ENCODE assay signal across 9 mouse cellular contexts in the genomic region with DNA sequence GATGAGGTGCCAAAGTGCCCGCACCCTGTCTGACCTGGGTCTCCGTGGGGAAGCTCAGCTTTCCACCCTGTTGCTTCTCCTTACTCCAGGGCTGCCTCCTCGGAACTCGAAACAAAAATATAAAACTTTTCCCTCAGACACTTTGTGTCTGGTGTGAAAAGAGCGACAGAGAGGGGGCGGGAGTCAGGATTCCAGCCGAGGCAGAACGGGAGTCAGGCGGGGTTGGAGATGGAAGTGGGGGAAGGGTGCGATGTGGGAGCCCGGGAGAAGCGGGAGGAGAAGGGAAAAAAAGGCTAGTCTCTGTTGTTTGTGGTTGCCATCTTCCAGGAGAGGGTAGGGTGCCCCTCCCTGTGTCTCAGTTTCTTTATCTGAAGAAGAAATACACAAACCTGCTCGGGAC. TPM values are rescaled to one million over a fixed set of nuclear protein-coding genes. Genes with fewer than 3 reads are reported as not detected.
DNase-seq lines count a peak whose midpoint lies in the region; ATAC-seq and TF ChIP-seq lines count a peak whose summit lies in the region.
"Had no signal": no experiment of that assay in that cellular context is flagged by ENCODE, and none has a peak within 500 bp of the region (broad histone marks: within the 10 kb centered on the region; RNA-seq: fewer than 3 reads in every experiment).

No protein-coding gene starts in this region.

- H3K36me3 ChIP-seq in kidney, postnatal 0 days (ENCODE audit: insufficient read depth, low read length) = no peaks in the 10 kb centered on the region
- H3K36me3 ChIP-seq in kidney, adult 2 months (ENCODE audit: control insufficient read depth, insufficient read depth, low read length) = no peaks in the 10 kb centered on the region
- H3K36me3 ChIP-seq in embryonic facial prominence, embryonic 14.5 days (ENCODE audit: control insufficient read depth, insufficient read depth, low read length) = no peaks in the 10 kb centered on the region
- no peaks in the 10 kb centered on the region for H3K36me3 ChIP-seq in hindbrain, embryonic 15.5 days
- H3K36me3 ChIP-seq in midbrain, embryonic 14.5 days (ENCODE audit: control insufficient read depth, insufficient read depth, low read length) = no peaks in the 10 kb centered on the region
- H3K36me3 ChIP-seq in thymus, adult 2 months (ENCODE audit: control insufficient read depth, insufficient read depth, low read length) = no peaks in the 10 kb centered on the region

- TF ChIP-seq POLR2A in kidney, adult 2 months (IDR thresholded peaks at IDR 0.05; ENCODE audit: low read depth, low read length) = no peak
- TF ChIP-seq POLR2A in thymus, adult 2 months (IDR thresholded peaks at IDR 0.05; ENCODE audit: control insufficient read depth, extremely low read depth, insufficient read depth, low read length, poor library complexity) = no peak

- H3K27ac ChIP-seq in kidney, postnatal 0 days = peak overlapping the region; percentile 79
- no peak overlapping the region for H3K27ac ChIP-seq in kidney, adult 2 months (ENCODE audit: insufficient read depth, low read depth, low read length)
- no peak overlapping the region; the same call in 1 of the 2 replicates for H3K27ac ChIP-seq in embryonic facial prominence, embryonic 14.5 days (replicated peaks; ENCODE audit: low read depth, low read length)
- H3K27ac ChIP-seq in hindbrain, embryonic 15.5 days (replicated peaks) = peak overlapping the region; percentile 25; the same call in 1 of the 2 replicates
- H3K27ac ChIP-seq in midbrain, embryonic 14.5 days (replicated peaks; ENCODE audit: low read depth, low read length) = peak overlapping the region; percentile 66
- no peak overlapping the region for H3K27ac ChIP-seq in thymus, adult 2 months (ENCODE audit: control insufficient read depth, insufficient read depth, low read length)

- H3K4me1 ChIP-seq in kidney, postnatal 0 days (replicated peaks; ENCODE audit: insufficient read depth, low read length) = peaks cover 15% of the 10 kb centered on the region; the same call in 1 of the 2 replicates
- peaks cover 7% of the 10 kb centered on the region for H3K4me1 ChIP-seq in kidney, adult 2 months (ENCODE audit: control insufficient read depth, insufficient read depth, low read length)
- H3K4me1 ChIP-seq in embryonic facial prominence, embryonic 14.5 days (ENCODE audit: control insufficient read depth, insufficient read depth, low read length) = peaks cover 27% of the 10 kb centered on the region
- peaks cover 41% of the 10 kb centered on the region for H3K4me1 ChIP-seq in hindbrain, embryonic 15.5 days (replicated peaks)
- H3K4me1 ChIP-seq in midbrain, embryonic 14.5 days (ENCODE audit: control insufficient read depth, insufficient read depth, low read length) = peaks cover 29% of the 10 kb centered on the region
- no peaks in the 10 kb centered on the region for H3K4me1 ChIP-seq in thymus, adult 2 months (replicated peaks; ENCODE audit: control insufficient read depth, insufficient read depth, low read length)

- TF ChIP-seq CTCF in kidney, postnatal 0 days (IDR thresholded peaks at IDR 0.05; ENCODE audit: low read depth) = peak; percentile 36; the same call in 1 of the 2 replicates
- TF ChIP-seq CTCF in kidney, adult 2 months (conservative IDR thresholded peaks at IDR 0.05; ENCODE audit: insufficient read depth, insufficient read length, low read depth, low read length) = no peak
- TF ChIP-seq CTCF in thymus, adult 2 months (IDR thresholded peaks at IDR 0.05; ENCODE audit: borderline replicate concordance, control insufficient read depth, extremely low read depth, insufficient read depth, low read length, poor library complexity) = no peak

- H3K4me2 ChIP-seq in kidney, postnatal 0 days (ENCODE audit: low read length) = peak overlapping the region; percentile 50
- H3K4me2 ChIP-seq in embryonic facial prominence, embryonic 14.5 days (ENCODE audit: low read depth, low read length) = peak overlapping the region; percentile 32
- H3K4me2 ChIP-seq in hindbrain, embryonic 15.5 days = peak overlapping the region; percentile 38
- peak overlapping the region; percentile 20; the same call in 1 of the 2 replicates for H3K4me2 ChIP-seq in midbrain, embryonic 14.5 days (ENCODE audit: low read length)

- H3K9me3 ChIP-seq in kidney, postnatal 0 days (replicated peaks; ENCODE audit: low read length) = no peaks in the 10 kb centered on the region
- peaks cover 4% of the 10 kb centered on the region; the same call in 1 of the 2 replicates for H3K9me3 ChIP-seq in embryonic facial prominence, embryonic 14.5 days (ENCODE audit: control insufficient read depth, low read length)
- H3K9me3 ChIP-seq in hindbrain, embryonic 15.5 days = no peaks in the 10 kb centered on the region
- no peaks in the 10 kb centered on the region for H3K9me3 ChIP-seq in midbrain, embryonic 14.5 days (ENCODE audit: control insufficient read depth, low read length)

- 2% methylated on average over 13 of the region's 13 CpGs for WGBS in kidney, postnatal 0 days
- WGBS in kidney, adult 2 months = 8% methylated on average over 13 of the region's 13 CpGs
- WGBS in embryonic facial prominence, embryonic 14.5 days = 6% methylated on average over 13 of the region's 13 CpGs
- 5% methylated on average over 13 of the region's 13 CpGs for WGBS in hindbrain, embryonic 15.5 days
- WGBS in midbrain, embryonic 14.5 days = 5% methylated on average over 13 of the region's 13 CpGs
- 27% methylated on average over 13 of the region's 13 CpGs for WGBS in thymus, adult 2 months

- ATAC-seq in kidney, postnatal 0 days (replicated peaks; ENCODE audit: low FRiP score, low read depth) = no peak
- no peak for ATAC-seq in embryonic facial prominence, embryonic 14.5 days (ENCODE audit: low read depth)
- no peak for ATAC-seq in hindbrain, embryonic 15.5 days (ENCODE audit: low FRiP score, low read depth)
- ATAC-seq in midbrain, embryonic 14.5 days (ENCODE audit: low FRiP score, low TSS enrichment) = no peak

- DNase-seq in kidney, postnatal 0 days (ENCODE audit: low spot score) = peak; percentile 77
- no peak for DNase-seq in kidney, adult 2 months
- DNase-seq in embryonic facial prominence, embryonic 14.5 days (ENCODE audit: low spot score) = no peak
- peak; percentile 57 for DNase-seq in midbrain, embryonic 14.5 days
- DNase-seq in layer of hippocampus, postnatal 36 days = no peak
- no peak for DNase-seq in thymus, adult 2 months
- DNase-seq in liver = no peak

- H3K4me3 ChIP-seq in kidney, postnatal 0 days (replicated peaks; ENCODE audit: low read depth, low read length) = no peak overlapping the region
- no peak overlapping the region for H3K4me3 ChIP-seq in kidney, adult 2 months (ENCODE audit: insufficient read depth, low read depth, low read length)
- H3K4me3 ChIP-seq in embryonic facial prominence, embryonic 14.5 days (ENCODE audit: low read depth, low read length) = no peak overlapping the region
- no peak overlapping the region for H3K4me3 ChIP-seq in hindbrain, embryonic 15.5 days
- H3K4me3 ChIP-seq in midbrain, embryonic 14.5 days (replicated peaks; ENCODE audit: low read depth, low read length) = no peak overlapping the region
- no peak overlapping the region for H3K4me3 ChIP-seq in thymus, adult 2 months (ENCODE audit: control insufficient read depth, insufficient read depth, low read length)
- H3K4me3 ChIP-seq: erythroblast, embryonic 14.5 days had no signal

- H3K27me3 ChIP-seq in kidney, postnatal 0 days (ENCODE audit: insufficient read depth, low read length) = no peaks in the 10 kb centered on the region
- H3K27me3 ChIP-seq in kidney, adult 2 months (replicated peaks; ENCODE audit: control insufficient read depth, insufficient read depth, low read length) = no peaks in the 10 kb centered on the region
- H3K27me3 ChIP-seq in embryonic facial prominence, embryonic 14.5 days (replicated peaks; ENCODE audit: control insufficient read depth, insufficient read depth, low read length) = no peaks in the 10 kb centered on the region
- H3K27me3 ChIP-seq in hindbrain, embryonic 15.5 days = no peaks in the 10 kb centered on the region
- H3K27me3 ChIP-seq in midbrain, embryonic 14.5 days (ENCODE audit: control insufficient read depth, insufficient read depth, low read length) = no peaks in the 10 kb centered on the region
- H3K27me3 ChIP-seq in thymus, adult 2 months (ENCODE audit: control insufficient read depth, insufficient read depth, low read length) = no peaks in the 10 kb centered on the region

- H3K9ac ChIP-seq in kidney, postnatal 0 days (ENCODE audit: low read depth, low read length) = peak overlapping the region; percentile 13; the same call in 1 of the 2 replicates
- H3K9ac ChIP-seq in embryonic facial prominence, embryonic 14.5 days (ENCODE audit: low read depth, low read length) = no peak overlapping the region
- no peak overlapping the region for H3K9ac ChIP-seq in hindbrain, embryonic 15.5 days
- H3K9ac ChIP-seq in midbrain, embryonic 14.5 days (replicated peaks; ENCODE audit: low read length) = no peak overlapping the region

RNA-seq across cellular contexts. Expression of a gene that starts 41.7 kb away (rescaled TPM):
- 13.8 and 14.5 TPM in 2 replicates for polyA plus RNA-seq in kidney, postnatal 0 days (2015; fragmentation: Nextera tagmentation; extraction: Ambion mirVana)
- 39.6 and 40.1 TPM in 2 replicates for polyA plus RNA-seq in kidney, adult 2 months (2012; rRNA removed)
- polyA plus RNA-seq in embryonic facial prominence, embryonic 14.5 days (2014; fragmentation: Nextera tagmentation; extraction: Ambion mirVana) = 2.4 and 2.5 TPM in 2 replicates
- polyA plus RNA-seq in hindbrain, embryonic 15.5 days (2015; fragmentation: Nextera tagmentation; extraction: Ambion mirVana) = 16.9 and 17.0 TPM in 2 replicates
- 15.4 and 20.5 TPM in 2 replicates for polyA plus RNA-seq in midbrain, embryonic 14.5 days (2014; fragmentation: Nextera tagmentation; extraction: Ambion mirVana)
- total RNA-seq in layer of hippocampus, postnatal 36 days (2021) = 100 to 1,000 TPM; 359 to 375 TPM
- 2.2 and 2.7 TPM in 2 replicates for polyA plus RNA-seq in thymus, adult 2 months (2012; rRNA removed)

Comparison
In these comparisons a context has a peak if more than half of its experiments do, and no peak if none do; other contexts are left out.
1. DNase-seq: peak in kidney, postnatal 0 days (single experiment) and midbrain, embryonic 14.5 days (single experiment); none in kidney, adult 2 months (single experiment), embryonic facial prominence, embryonic 14.5 days (single experiment), layer of hippocampus, postnatal 36 days (0 of 2), thymus, adult 2 months (single experiment) and liver (single experiment).
2. H3K27ac ChIP-seq: peak in kidney, postnatal 0 days (single experiment), hindbrain, embryonic 15.5 days (single experiment) and midbrain, embryonic 14.5 days (single experiment); none in kidney, adult 2 months (single experiment), embryonic facial prominence, embryonic 14.5 days (single experiment) and thymus, adult 2 months (single experiment).
3. Peak in every context shown above with its lines, with median percentiles within 50 percentile points of each other: H3K4me2 ChIP-seq.